Mouse (Mus musculus) midbrain, embryonic 14.5 days (tissue): ENCODE measurements around the gene Tbcb. TPM values are rescaled to one million over a fixed set of nuclear protein-coding genes. Genes with fewer than 3 reads are reported as not detected.

ENCODE experiments used
- ATAC-seq: fragments of 200-750 bp; cut with Nextera tagmentation; 2 replicates; pipeline ENCODE4 v1.8.0; 2017; ENCODE audit warnings: moderate number of reproducible peaks, moderate library complexity; ENCODE audit not compliant: low FRiP score, low TSS enrichment
- DNase-seq: peaks from one replicate; pipeline ENCODE4 v3.0.0-alpha.2; 2015
- H3K27ac ChIP-seq: fragments of 300-500 bp; sonication (generic); replicated peaks from 2 replicates; pipeline ENCODE4 v1.5.1; 2014; ENCODE audit warnings: mild to moderate bottlenecking, low read depth, low read length, moderate library complexity
- H3K27me3 ChIP-seq: fragments of 300-500 bp; sonication (generic); 2 replicates; pipeline ENCODE4 v1.6.1; 2014; ENCODE audit warnings: low read length, control low read depth, mixed read lengths; ENCODE audit not compliant: control insufficient read depth, insufficient read depth
- H3K36me3 ChIP-seq: fragments of 300-500 bp; sonication (generic); 2 replicates; pipeline ENCODE4 v1.6.1; 2014; ENCODE audit warnings: low read length, control low read depth; ENCODE audit not compliant: control insufficient read depth, insufficient read depth
- H3K4me1 ChIP-seq: fragments of 300-500 bp; sonication (generic); 2 replicates; pipeline ENCODE4 v1.6.1; 2014; ENCODE audit warnings: mild to moderate bottlenecking, antibody characterized with exemption, low read length, control low read depth; ENCODE audit not compliant: control insufficient read depth, insufficient read depth
- H3K4me2 ChIP-seq: fragments of 300-500 bp; sonication (generic); 2 replicates; pipeline ENCODE4 v1.6.1; 2014; ENCODE audit warnings: mild to moderate bottlenecking, low read length, moderate library complexity
- H3K4me3 ChIP-seq: fragments of 300-500 bp; sonication (generic); replicated peaks from 2 replicates; pipeline ENCODE4 v1.5.1; 2014; ENCODE audit warnings: low read depth, low read length
- H3K9ac ChIP-seq: fragments of 300-500 bp; sonication (generic); replicated peaks from 2 replicates; pipeline ENCODE4 v1.6.1; 2014; ENCODE audit warnings: mild to moderate bottlenecking, low read length, moderate library complexity
- H3K9me3 ChIP-seq: fragments of 300-500 bp; sonication (generic); 2 replicates; pipeline ENCODE4 v1.6.1; 2016; ENCODE audit warnings: low read length, control low read depth, mixed read lengths; ENCODE audit not compliant: control insufficient read depth
- WGBS: fragments of 180-500 bp; shearing (Covaris S2); extraction: QIAGEN DNeasy Blood & Tissue Kit; methylation state at CpG from one replicate; pipeline ENCODE4 v1.1.7; 2014; 5-methylcytosine and 5-hydroxymethylcytosine counted together
- polyA plus RNA-seq: library from polyadenylated mRNA; unstranded; fragments of >200 nt; fragmentation: Nextera tagmentation; extraction: Ambion mirVana; gene quantifications from 2 replicates; pipeline ENCODE4 v1.2.1, GENCODE M21; 2014

Gene Tbcb
- polyA plus RNA-seq = 337 and 360 TPM in 2 replicates

DNA sequence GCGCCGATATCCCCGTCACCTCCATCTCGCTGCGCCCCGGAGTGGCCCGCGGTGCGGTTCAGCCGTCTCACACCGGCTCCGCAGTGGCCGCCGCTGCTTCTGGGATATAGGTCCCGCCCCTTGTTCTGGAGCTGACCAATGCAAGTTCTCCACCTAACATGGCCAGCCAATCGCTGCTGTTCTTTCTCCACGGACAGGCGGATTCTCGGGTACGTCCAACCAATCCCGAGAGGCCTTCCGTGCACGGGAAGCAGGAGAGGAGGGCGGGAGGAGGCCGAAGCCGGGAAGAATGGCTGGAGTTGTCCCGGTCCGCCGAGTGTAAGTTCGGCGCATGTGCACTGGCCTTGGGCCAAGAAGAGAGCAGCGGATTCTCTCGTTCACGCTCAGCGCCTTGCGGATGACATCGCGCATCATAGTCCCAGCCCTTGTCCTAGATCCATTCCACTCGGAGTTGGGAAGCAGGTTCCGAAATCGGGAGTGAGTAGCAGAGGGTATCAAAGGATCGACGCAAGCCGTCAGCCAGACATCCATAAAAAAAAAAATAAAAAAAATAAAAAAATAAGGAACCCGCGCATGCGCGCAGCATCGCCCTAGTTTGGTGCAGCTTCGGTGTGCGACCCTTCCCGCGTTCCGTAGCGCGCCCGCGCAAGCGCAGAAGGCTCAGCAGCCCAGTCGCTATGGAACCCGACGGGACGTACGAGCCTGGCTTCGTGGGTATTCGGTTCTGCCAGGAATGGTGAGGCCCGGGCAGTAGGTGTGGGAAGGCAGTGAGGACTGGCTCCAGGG, at the start of gene Tbcb, which contains the start of gene Polr2i:
Tbcb (minus strand) TSS at position 604 of the 786 bp plus-strand sequence.
Polr2i (plus strand) TSS at position 280 of the 786 bp plus-strand sequence.
- H3K9ac ChIP-seq = peak within 1 kb of the TSS; percentile 74
- no peaks in the 10 kb centered on the region for H3K27me3 ChIP-seq
- H3K4me1 ChIP-seq = peaks cover 19% of the 10 kb centered on the region
- H3K36me3 ChIP-seq = peaks cover 45% of the 10 kb centered on the region
- peak within 1 kb of the TSS; percentile 94 for H3K27ac ChIP-seq
- DNase-seq (peak; percentile 99), ATAC-seq (peak; percentile 94)
- under 1% methylated on average over 67 of the region's 67 CpGs for WGBS
- peak within 1 kb of the TSS; percentile 73 for H3K4me3 ChIP-seq
- no peaks in the 10 kb centered on the region for H3K9me3 ChIP-seq
- peak within 1 kb of the TSS; percentile 74 for H3K4me2 ChIP-seq

DNA sequence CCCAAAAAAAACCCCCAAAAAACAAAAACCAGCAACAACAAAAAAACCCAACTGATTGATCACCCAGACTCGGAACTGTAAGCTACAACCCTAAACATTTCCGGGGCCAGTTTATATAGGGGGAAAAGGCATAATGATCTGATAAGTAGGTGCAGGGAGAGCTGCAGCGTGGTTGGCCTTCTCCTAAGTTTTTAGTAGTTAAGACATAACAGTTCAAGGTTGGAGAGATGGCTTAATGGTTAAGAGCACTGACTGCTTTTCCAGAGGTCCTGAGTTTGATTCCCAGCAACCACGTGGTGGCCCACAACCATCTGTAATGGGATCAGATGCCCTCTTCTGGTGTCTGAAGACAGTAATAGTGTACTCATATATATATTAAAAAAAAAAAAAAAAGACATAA, 49.5 kb upstream of the Tbcb start:
- Histone ChIP-seq H3K4me3 (no peak overlapping the region), H3K9ac (no peak overlapping the region), H3K4me1 (peaks cover 9% of the 10 kb centered on the region; the same call in 1 of the 2 replicates), H3K27ac (no peak overlapping the region), H3K4me2 (peak overlapping the region; percentile 93), H3K27me3 (no peaks in the 10 kb centered on the region), H3K36me3 (no peaks in the 10 kb centered on the region), H3K9me3 (no peaks in the 10 kb centered on the region)
- ATAC-seq = no peak
- 81% methylated on average over 4 of the region's 4 CpGs for WGBS
- DNase-seq = no peak

- peak overlapping the region; percentile 93 for H3K4me2 ChIP-seq
- peaks cover 9% of the 10 kb centered on the region; the same call in 1 of the 2 replicates for H3K4me1 ChIP-seq
- H3K4me3 ChIP-seq = peak overlapping the region; percentile 61
- peak overlapping the region; percentile 95 for H3K27ac ChIP-seq
- DNase-seq = peak; percentile 95
- peak; percentile 88 for ATAC-seq
- H3K27me3 ChIP-seq = no peaks in the 10 kb centered on the region
- WGBS = under 1% methylated on average over 20 of the region's 20 CpGs
- no peaks in the 10 kb centered on the region for H3K9me3 ChIP-seq
- no peaks in the 10 kb centered on the region for H3K36me3 ChIP-seq
- peak overlapping the region; percentile 47 for H3K9ac ChIP-seq
Measured at GRCm38 (mm10) chr7:30280670-30281138, 48.6 kb upstream of the Tbcb start.

DNA sequence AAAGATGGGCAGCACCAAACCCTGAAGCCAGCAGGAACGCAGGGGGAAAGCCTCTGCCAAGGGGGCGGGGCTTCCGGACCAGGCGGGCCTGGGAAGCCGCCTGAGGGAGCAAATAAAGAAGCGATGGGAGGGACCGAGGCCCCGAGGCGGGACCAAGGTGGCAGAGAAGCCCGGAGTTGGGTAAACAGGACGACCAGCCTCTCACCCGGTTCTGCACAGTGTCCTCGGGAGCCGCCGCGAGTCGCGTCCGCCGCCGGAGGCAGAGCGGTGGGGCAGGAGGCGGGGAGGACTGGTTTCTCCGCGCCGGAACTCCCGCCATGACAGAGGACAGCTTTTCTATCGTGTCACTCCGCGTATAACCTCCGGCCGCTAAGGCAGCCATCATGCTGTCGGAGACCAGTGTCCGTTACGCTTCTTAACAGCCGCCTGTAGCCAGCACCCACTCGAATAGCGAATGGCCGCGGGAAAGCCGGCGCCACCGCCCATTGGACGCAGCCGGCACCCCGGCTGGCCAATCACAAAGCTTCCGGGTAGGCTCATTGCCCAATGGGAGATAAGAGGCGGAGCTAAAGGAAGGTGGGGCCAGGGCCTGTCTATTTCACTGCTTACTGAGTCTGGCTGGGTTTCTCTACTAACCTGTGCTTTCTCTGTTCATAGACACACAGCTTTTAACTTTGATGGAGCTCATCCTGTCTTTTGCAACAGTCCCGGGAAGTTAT, 48.0 kb upstream of the Tbcb start, which contains the start of the genes Thap8 and Wdr62:
Thap8 (plus strand) TSS at position 144 of the 719 bp plus-strand sequence.
Wdr62 (minus strand) TSS at position 469 of the 719 bp plus-strand sequence.
- WGBS = under 1% methylated on average over 49 of the region's 49 CpGs

DNA sequence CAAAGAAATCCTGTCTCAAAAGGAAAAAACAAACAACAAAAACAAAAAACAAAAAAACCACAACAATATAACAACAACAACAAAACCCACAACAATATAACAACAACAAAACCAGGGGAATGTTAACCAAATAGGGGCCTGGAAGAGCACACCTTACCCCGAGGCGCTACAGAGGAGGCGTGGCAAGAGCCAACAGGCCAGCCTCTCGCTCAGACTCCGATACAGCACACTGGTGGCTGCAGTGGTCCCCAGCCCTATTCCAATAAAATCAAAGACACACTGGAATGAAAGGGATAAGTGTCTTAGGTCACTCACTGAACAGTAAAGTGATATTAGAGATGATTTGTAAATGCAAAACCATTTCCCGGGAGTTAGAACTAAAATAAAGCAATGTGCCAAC, 47.5 kb upstream of the Tbcb start:
- H3K27me3 ChIP-seq = no peaks in the 10 kb centered on the region
- no peaks in the 10 kb centered on the region for H3K36me3 ChIP-seq
- peak overlapping the region; percentile 61 for H3K4me3 ChIP-seq
- H3K27ac ChIP-seq = no peak overlapping the region
- H3K4me1 ChIP-seq = peaks cover 9% of the 10 kb centered on the region; the same call in 1 of the 2 replicates
- DNase-seq (no peak), ATAC-seq (no peak)
- H3K9ac ChIP-seq = peak overlapping the region; percentile 44; the same call in 1 of the 2 replicates
- H3K4me2 ChIP-seq = peak overlapping the region; percentile 93
- WGBS = under 1% methylated on average over 6 of the region's 6 CpGs
- no peaks in the 10 kb centered on the region for H3K9me3 ChIP-seq

More for the DNA sequence above, 48.0 kb upstream of the Tbcb start, which contains the start of the genes Thap8 and Wdr62:
- Histone ChIP-seq H3K4me1 (peaks cover 9% of the 10 kb centered on the region; the same call in 1 of the 2 replicates), H3K36me3 (no peaks in the 10 kb centered on the region), H3K9me3 (no peaks in the 10 kb centered on the region), H3K9ac (peak within 1 kb of the TSS; percentile 47), H3K27ac (peak within 1 kb of the TSS; percentile 95), H3K27me3 (no peaks in the 10 kb centered on the region), H3K4me3 (peak within 1 kb of the TSS; percentile 61), H3K4me2 (peak within 1 kb of the TSS; percentile 93)
- peak; percentile 96 for ATAC-seq
- DNase-seq = peak; percentile 97

DNA sequence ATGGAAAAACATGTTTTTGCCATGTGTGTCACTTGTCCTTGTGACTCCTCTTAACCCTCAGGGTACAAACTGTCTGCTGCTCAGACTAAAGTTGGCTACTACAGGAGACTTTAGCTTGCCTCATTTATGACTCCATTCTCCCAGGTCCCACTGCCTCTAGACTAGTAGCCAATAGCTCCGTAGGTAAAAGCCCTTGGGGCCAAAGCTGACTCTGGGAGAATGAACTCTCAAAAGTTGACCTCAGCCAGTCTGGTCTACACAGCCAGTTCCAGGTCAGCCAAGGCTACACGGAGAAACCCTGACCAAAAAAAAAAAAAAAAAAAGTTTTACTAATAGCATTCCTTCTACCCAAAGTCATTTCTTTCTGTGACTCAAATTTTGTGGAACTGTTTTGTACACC, 46.8 kb upstream of the Tbcb start:
- no peaks in the 10 kb centered on the region for H3K9me3 ChIP-seq
- H3K27ac ChIP-seq = no peak overlapping the region
- 0 out of 2 replicates have a peak overlapping the region, but pooled peaks have one; percentile 93 for H3K4me2 ChIP-seq
- H3K4me1 ChIP-seq = peaks cover 9% of the 10 kb centered on the region; the same call in 1 of the 2 replicates
- WGBS = 64% methylated on average over 2 of the region's 2 CpGs
- DNase-seq (no peak), ATAC-seq (no peak)
- H3K27me3 ChIP-seq = no peaks in the 10 kb centered on the region
- no peaks in the 10 kb centered on the region for H3K36me3 ChIP-seq
- no peak overlapping the region for H3K4me3 ChIP-seq
- H3K9ac ChIP-seq = no peak overlapping the region

- no peak overlapping the region for H3K4me2 ChIP-seq
- H3K27me3 ChIP-seq = no peaks in the 10 kb centered on the region
- 87% methylated on average over 6 of the region's 6 CpGs for WGBS
- DNase-seq (no peak), ATAC-seq (no peak)
- no peak overlapping the region for H3K27ac ChIP-seq
- no peak overlapping the region for H3K9ac ChIP-seq
- H3K36me3 ChIP-seq = no peaks in the 10 kb centered on the region
- no peaks in the 10 kb centered on the region; the same call in 1 of the 2 replicates for H3K4me1 ChIP-seq
- H3K9me3 ChIP-seq = no peaks in the 10 kb centered on the region
- no peak overlapping the region for H3K4me3 ChIP-seq
Measured at GRCm38 (mm10) chr7:30274383-30274782, 42.3 kb upstream of the Tbcb start.

DNA sequence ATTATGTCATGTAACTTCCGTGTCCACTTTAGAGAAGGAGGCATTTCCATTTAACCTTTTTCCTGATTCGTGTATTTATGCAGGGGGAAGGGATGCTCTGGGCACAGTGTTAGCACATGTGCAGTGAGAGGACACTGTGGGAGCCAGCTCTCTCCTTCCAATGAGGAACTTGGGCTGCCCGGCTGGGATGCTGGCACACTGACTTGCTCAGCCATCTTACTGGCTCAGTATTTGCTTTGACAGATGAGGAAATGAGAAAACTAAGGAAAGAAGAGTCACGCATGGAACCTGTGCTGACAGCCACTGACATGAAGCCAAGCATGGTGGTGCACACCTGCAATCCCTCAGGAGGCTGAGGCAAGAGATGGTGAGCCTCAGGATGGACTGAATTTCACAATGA, 37.6 kb upstream of the Tbcb start:
- Histone ChIP-seq H3K36me3 (0 out of 2 replicates have a peak, but pooled peaks cover 6% of the 10 kb centered on the region), H3K4me2 (no peak overlapping the region), H3K27me3 (no peaks in the 10 kb centered on the region), H3K4me1 (no peaks in the 10 kb centered on the region), H3K27ac (no peak overlapping the region), H3K4me3 (no peak overlapping the region), H3K9me3 (no peaks in the 10 kb centered on the region), H3K9ac (0 out of 2 replicates have a peak overlapping the region, but pooled peaks have one; percentile 6)
- DNase-seq = no peak
- WGBS = 89% methylated on average over 4 of the region's 4 CpGs
- ATAC-seq = no peak
